Mouse (Mus musculus) c-Kit-positive CD71-negative TER-119-negative erythroid progenitor cells, embryonic 14.5 days (primary cell): Measurements from ENCODE around the gene Scube2.

ENCODE experiments used
- DNase-seq: peaks from one replicate; pipeline ENCODE4 v3.0.0-alpha.2; 2013; ENCODE audit warnings: low read depth

The Scube2 gene

GRCm38 (mm10) chr7:109850531-109850930 is 14.9 kb downstream of the Scube2 start:
- no peak for DNase-seq

- no peak for DNase-seq
These were observed 15.6 kb downstream of the Scube2 start for GRCm38 (mm10) chr7:109849750-109850434.

GRCm38 (mm10) chr7:109848867-109849733 is 16.4 kb downstream of the Scube2 start:
- no peak for DNase-seq

GRCm38 (mm10) chr7:109844100-109844499 is 21.4 kb downstream of the Scube2 start:
- DNase-seq = no peak

- no peak for DNase-seq
These were observed 23.7 kb downstream of the Scube2 start for GRCm38 (mm10) chr7:109841618-109842418.

- no peak for DNase-seq
These were observed 24.4 kb downstream of the Scube2 start for GRCm38 (mm10) chr7:109841031-109841430.

- no peak for DNase-seq
These were observed 26.9 kb downstream of the Scube2 start for GRCm38 (mm10) chr7:109838613-109839012.

GRCm38 (mm10) chr7:109837651-109838050 is 27.8 kb downstream of the Scube2 start:
- no peak for DNase-seq

GRCm38 (mm10) chr7:109834894-109835293 is 30.6 kb downstream of the Scube2 start:
- no peak for DNase-seq

GRCm38 (mm10) chr7:109831376-109831775 is 34.1 kb downstream of the Scube2 start:
- no peak for DNase-seq

- no peak for DNase-seq
These were observed 38.6 kb downstream of the Scube2 start for GRCm38 (mm10) chr7:109826911-109827310.

GRCm38 (mm10) chr7:109825293-109825692 is 40.2 kb downstream of the Scube2 start:
- no peak for DNase-seq

GRCm38 (mm10) chr7:109818600-109818999 is 46.9 kb downstream of the Scube2 start:
- DNase-seq = no peak

- DNase-seq = no peak
These were observed 47.5 kb downstream of the Scube2 start for GRCm38 (mm10) chr7:109817954-109818353.

- DNase-seq = no peak
These were observed 51.9 kb downstream of the Scube2 start for GRCm38 (mm10) chr7:109813330-109814140.

- DNase-seq = no peak
These were observed 57.6 kb downstream of the Scube2 start for GRCm38 (mm10) chr7:109807616-109808485.

- DNase-seq = peak; percentile 39
These were observed 60.6 kb downstream of the Scube2 start for GRCm38 (mm10) chr7:109804843-109805242.

GRCm38 (mm10) chr7:109804355-109804754 is 61.1 kb downstream of the Scube2 start:
- DNase-seq = no peak

GRCm38 (mm10) chr7:109803516-109803915 is 62.0 kb downstream of the Scube2 start:
- DNase-seq = no peak

GRCm38 (mm10) chr7:109800626-109801025 is 64.9 kb downstream of the Scube2 start:
- DNase-seq = no peak

GRCm38 (mm10) chr7:109799168-109799567 is 66.3 kb downstream of the Scube2 start:
- no peak for DNase-seq
